Mouse (Mus musculus) urinary bladder, adult 18-20 months (tissue): ENCODE measurements around the gene Mycbp2.

Experiments used
- DNase-seq, 2 experiments: peaks; one replicate each; pipeline ENCODE4 v3.0.0; 2022; ENCODE audit warnings: low spot score in 2 of 2, mixed read lengths in 2 of 2

Gene Mycbp2

DNA sequence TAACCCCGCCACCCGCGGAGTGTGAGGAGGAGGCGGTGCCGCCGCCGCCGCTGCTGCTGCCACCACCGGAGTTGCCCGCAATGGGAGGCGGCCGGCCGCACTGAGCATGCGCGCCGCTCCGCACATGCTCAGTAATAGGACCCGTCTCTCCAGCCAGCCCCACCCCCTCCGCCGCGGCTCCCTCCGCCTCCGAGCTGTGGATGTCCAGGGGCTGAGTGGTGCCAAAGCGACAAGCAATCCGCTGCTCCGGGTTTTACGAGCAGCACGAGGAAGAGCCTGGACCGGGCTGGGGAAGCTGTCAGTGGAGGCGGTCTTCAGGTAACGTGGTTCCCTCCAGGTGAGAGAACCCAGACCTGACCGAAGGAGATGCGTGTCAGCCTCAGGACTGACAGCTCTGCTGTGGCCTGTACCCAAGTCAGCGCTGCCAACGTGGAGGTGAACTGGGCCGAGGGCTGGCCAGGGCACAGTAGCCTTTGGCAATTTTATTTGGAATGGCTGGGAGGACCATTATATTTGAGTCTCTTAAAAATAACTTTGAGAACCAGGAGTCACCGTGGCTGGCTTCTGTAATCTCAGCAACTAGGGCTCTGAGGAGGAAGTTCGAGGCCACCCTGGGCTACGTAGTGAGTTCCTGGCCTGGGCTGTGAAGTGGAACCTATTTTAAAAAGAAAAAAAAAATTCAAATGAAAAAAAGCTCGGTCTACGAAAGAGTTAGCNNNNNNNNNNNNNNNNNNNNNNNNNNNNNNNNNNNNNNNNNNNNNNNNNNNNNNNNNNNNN is at the start of gene Mycbp2:
Gene Mycbp2 (minus strand): TSS at position 86 of the 777 bp plus-strand sequence.
- DNase-seq = peak; percentile 96 to 98

- DNase-seq = no peak
Measured at GRCm38 (mm10) chr14:103392391-103392790, 45.8 kb upstream of the Mycbp2 start.

- no peak for DNase-seq
Measured at GRCm38 (mm10) chr14:103387431-103387830, 40.8 kb upstream of the Mycbp2 start.

GRCm38 (mm10) chr14:103386871-103387270 is 40.3 kb upstream of the Mycbp2 start:
- peak; percentile 39 to 75 for DNase-seq

- no peak for DNase-seq
Measured at GRCm38 (mm10) chr14:103385084-103385610, 38.5 kb upstream of the Mycbp2 start.

DNA sequence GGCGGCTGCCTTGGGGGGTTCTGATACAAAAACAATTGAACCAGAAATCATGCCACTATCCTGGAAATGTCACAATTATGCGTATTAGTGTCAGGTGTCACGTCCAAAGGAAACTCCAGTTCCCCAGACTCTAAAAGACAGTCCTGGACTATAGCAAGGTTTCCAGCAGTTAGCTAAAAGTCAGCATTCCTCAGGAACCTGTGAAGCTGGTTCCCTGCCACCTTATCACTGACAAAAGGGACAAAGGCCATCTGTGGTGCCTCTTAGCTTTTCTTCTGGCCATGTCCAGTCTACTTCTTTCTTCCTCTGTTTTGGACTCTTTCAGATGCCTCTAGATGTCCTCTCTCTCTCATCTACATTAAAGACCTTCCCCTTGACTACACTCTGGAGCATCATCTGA is 32.1 kb upstream of the Mycbp2 start:
- DNase-seq = peak in 1 of 2 experiments; percentile 51

DNA sequence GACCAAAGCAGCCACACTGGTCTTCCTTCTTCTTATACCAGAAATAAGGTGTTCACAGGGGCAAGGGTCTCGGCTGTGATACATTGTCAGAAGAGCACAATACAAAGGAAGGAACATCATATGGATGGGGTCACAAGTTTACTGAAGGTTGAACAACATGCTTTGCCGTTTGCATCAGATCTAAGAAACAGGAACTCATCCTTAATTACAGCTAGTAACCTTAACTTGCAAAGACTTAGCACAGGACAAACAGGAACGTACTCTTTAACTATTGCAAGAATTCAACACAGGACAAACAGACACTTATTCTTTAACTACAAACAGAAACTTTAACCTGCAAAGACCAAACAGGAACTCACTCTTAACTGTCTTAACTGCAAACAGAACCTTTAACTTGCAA is 30.2 kb upstream of the Mycbp2 start:
- no peak for DNase-seq

DNA sequence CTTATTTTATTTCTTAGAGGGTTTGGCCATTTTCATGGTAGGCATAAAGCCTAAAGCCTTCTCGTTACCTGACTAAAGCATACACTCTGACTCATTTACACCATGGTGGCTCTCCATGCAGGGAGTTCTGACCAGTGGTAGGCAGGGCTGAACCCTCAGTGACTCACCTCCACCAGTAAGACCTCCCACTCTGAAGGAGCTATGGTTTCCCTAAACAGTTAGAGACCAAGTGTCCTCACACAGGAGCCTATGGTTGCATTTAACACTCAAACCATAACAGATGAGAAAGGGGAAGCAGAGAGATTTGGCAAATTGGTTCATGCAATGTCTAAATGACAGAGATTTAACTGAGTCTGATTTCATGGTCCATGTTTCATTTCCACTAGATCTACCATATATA is 28.9 kb upstream of the Mycbp2 start:
- DNase-seq = no peak

DNA sequence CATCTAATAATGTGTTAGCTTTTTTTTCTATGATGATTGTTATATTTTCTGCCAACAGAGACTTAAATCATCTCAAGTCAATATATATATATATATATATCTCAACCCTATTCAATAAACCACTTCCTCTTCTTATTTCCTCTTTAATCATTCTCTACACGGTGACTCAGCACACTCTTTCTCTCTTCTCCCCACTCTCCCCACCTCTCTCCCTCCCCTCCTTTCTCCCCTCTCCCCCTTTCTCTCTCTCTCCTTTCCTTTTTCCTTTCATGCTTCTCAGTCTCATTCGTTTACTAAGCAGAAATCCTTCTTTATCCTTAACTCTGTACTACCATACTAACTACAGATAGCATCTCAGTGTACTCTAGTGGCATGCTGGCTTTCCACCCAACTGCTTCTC is 16.6 kb upstream of the Mycbp2 start:
- no peak for DNase-seq

DNA sequence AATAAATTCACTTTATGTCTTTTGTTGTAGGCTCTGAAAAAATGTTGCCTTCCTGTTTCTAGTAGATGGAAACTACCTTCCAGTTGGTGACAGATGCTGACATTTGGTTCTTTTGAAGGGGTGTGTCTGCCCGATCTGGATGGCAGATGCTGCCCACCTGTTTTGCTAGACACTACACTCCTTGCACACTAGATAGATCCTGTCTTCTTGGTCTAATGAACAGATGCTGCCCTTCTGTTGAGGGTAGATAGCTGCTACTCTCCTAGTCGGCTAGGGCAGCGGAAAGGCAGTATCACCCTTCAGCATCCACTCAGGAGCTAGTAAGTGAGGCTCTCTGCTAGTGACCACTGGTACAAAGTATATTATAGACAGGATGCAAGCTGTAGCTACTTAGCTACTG is 9.5 kb upstream of the Mycbp2 start:
- DNase-seq = no peak

- no peak for DNase-seq
Measured at GRCm38 (mm10) chr14:103354396-103355352, 8.1 kb upstream of the Mycbp2 start.

GRCm38 (mm10) chr14:103345858-103346728 is 521 bp downstream of the Mycbp2 start:
- peak; percentile 6 to 49 for DNase-seq

DNA sequence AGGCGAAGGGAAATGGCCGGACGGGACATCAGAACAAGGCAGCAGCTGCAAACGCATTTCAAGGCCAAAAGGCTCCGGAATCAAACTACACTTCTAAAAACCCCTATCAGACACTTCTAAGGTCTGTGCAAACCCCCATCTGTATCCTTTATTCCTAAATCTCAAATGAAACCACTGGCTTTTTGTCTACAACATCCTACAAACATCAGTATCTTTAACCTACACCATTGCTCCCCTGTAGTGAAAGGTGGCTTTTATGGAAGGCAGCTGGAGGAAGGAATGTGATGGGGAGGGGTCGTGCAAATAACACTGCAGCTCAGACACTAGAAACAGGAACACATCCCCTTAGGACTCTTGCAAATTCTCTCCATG is 1.1 kb downstream of the Mycbp2 start:
- DNase-seq = no peak

GRCm38 (mm10) chr14:103345011-103345410 is 1.6 kb downstream of the Mycbp2 start:
- no peak for DNase-seq

- DNase-seq = no peak
Measured at GRCm38 (mm10) chr14:103343791-103344190, 2.8 kb downstream of the Mycbp2 start.

GRCm38 (mm10) chr14:103341385-103342294 is 5.0 kb downstream of the Mycbp2 start:
- DNase-seq = no peak

DNA sequence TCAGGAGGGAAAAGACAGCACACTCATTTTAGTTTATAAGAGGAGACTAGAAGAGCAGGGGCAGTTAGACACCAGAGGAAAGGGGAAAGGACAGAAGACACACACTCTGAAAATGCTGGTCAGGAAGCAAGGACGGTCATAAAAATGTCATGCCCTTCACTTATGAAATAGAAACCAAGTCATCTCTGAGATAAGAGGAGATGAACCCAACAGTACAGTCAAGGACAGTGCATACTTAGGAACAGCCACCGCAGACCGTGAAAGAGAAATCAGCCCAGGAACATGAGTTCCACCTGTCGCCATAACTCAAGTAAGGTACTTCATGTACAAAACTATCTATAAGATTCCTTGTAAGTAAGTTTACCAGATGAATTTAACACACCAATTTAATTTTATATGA is 33.7 kb downstream of the Mycbp2 start:
- DNase-seq = no peak

- no peak for DNase-seq
Measured at GRCm38 (mm10) chr14:103296227-103296626, 50.4 kb downstream of the Mycbp2 start.

- no peak for DNase-seq
Measured at GRCm38 (mm10) chr14:103286650-103287049, 60.0 kb downstream of the Mycbp2 start.

DNA sequence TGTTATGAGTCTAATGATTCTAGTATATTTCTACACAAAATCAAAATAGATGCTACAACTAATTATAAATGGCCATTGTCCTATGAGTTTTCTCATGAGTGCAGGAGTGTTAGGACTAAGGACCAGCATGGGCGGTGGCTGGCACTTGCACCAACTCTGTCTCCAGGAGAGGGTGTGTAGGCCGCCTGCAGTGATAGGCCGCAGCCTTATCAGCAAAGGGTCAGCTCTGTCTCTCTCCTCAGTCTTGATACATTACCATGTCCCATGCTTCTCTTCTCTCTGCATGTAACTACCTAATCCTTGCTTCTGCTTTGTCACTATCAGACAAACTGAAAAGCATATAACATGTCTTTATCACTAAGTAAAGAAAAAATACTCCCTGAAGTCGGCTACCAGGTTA is 69.9 kb downstream of the Mycbp2 start:
- no peak for DNase-seq
